8 mouse cellular contexts compared by ENCODE assay signal in genomic region chr4:154961911-154962310, GRCm38 (mm10). TPM values are rescaled to one million over a fixed set of nuclear protein-coding genes. Genes with fewer than 3 reads are reported as not detected.
DNase-seq lines count a peak whose midpoint lies in the region; ATAC-seq and TF ChIP-seq lines count a peak whose summit lies in the region.

No protein-coding gene starts in this region.

- ATAC-seq in hindbrain, embryonic 16.5 days: no peak
- ATAC-seq in megakaryocyte progenitor cell, adult 5-6 weeks (replicated peaks; ENCODE audit: poor library complexity): peak; percentile 30
- no peak for ATAC-seq in stomach, postnatal 0 days (ENCODE audit: low FRiP score, low TSS enrichment)

- TF ChIP-seq CTCF in stomach, postnatal 0 days (IDR thresholded peaks at IDR 0.05; ENCODE audit: low read depth): no peak

- peak overlapping the region; percentile 84 for H3K4me2 ChIP-seq in hindbrain, embryonic 16.5 days (ENCODE audit: low read length)
- H3K4me2 ChIP-seq in stomach, postnatal 0 days (replicated peaks; ENCODE audit: low read depth): peak overlapping the region; percentile 68

- H3K9ac ChIP-seq in hindbrain, embryonic 16.5 days (ENCODE audit: low read depth, low read length): peak overlapping the region; percentile 76
- no peak overlapping the region for H3K9ac ChIP-seq in stomach, postnatal 0 days (ENCODE audit: low read length)

- H3K27ac ChIP-seq in brown adipose tissue, adult 24 weeks (replicated peaks; ENCODE audit: low read depth, low read length): no peak overlapping the region
- H3K27ac ChIP-seq in hindbrain, embryonic 16.5 days (ENCODE audit: low read depth, low read length): peak overlapping the region; percentile 94
- no peak overlapping the region for H3K27ac ChIP-seq in stomach, postnatal 0 days (replicated peaks)

- TF ChIP-seq EP300 in stomach, postnatal 0 days (optimal IDR thresholded peaks at IDR 0.05): no peak

- H3K4me1 ChIP-seq in brown adipose tissue, adult 24 weeks (ENCODE audit: control insufficient read depth, insufficient read depth, insufficient read length, low read length): peaks cover 24% of the 10 kb centered on the region
- H3K4me1 ChIP-seq in hindbrain, embryonic 16.5 days (ENCODE audit: control insufficient read depth, insufficient read depth, low read depth, low read length): peaks cover 65% of the 10 kb centered on the region
- peaks cover 15% of the 10 kb centered on the region for H3K4me1 ChIP-seq in stomach, postnatal 0 days (replicated peaks; ENCODE audit: control insufficient read depth, insufficient read depth)

- DNase-seq in CD4-positive, CD25-positive, alpha-beta regulatory T cell, adult 2 months (ENCODE audit: low read depth, low spot score): peak; percentile 72
- no peak for DNase-seq in stomach, postnatal 0 days (ENCODE audit: low spot score)
- no peak for DNase-seq in left cerebral cortex, adult 9 months (ENCODE audit: low spot score in 2 of 2)
- DNase-seq in cerebellum, postnatal 4 days (ENCODE audit: low spot score in 2 of 2): no peak
- no peak for DNase-seq in ovary, postnatal 10 days (ENCODE audit: low spot score)

- H3K9me3 ChIP-seq in hindbrain, embryonic 16.5 days (ENCODE audit: control insufficient read depth, low read length): no peaks in the 10 kb centered on the region
- no peaks in the 10 kb centered on the region for H3K9me3 ChIP-seq in stomach, postnatal 0 days (ENCODE audit: control insufficient read depth, low read length)

- H3K27me3 ChIP-seq in hindbrain, embryonic 16.5 days (replicated peaks; ENCODE audit: control insufficient read depth, insufficient read depth, low read length): peaks cover 13% of the 10 kb centered on the region; the same call in 1 of the 2 replicates
- peaks cover 9% of the 10 kb centered on the region; the same call in 1 of the 2 replicates for H3K27me3 ChIP-seq in stomach, postnatal 0 days (ENCODE audit: control insufficient read depth, insufficient read depth, low read length)

- WGBS in hindbrain, embryonic 16.5 days: 5% methylated on average over 13 of the region's 13 CpGs
- whole genome bisulfite sequencing in stomach, postnatal 0 days: 35% methylated on average over 13 of the region's 13 CpGs

- peak overlapping the region; percentile 55 for H3K4me3 ChIP-seq in brown adipose tissue, adult 24 weeks (ENCODE audit: insufficient read depth, low read depth, low read length)
- peak overlapping the region; percentile 75 for H3K4me3 ChIP-seq in hindbrain, embryonic 16.5 days (ENCODE audit: low read length)
- H3K4me3 ChIP-seq in stomach, postnatal 0 days (ENCODE audit: low read depth, low read length): peak overlapping the region; percentile 42; the same call in 1 of the 2 replicates

- H3K36me3 ChIP-seq in hindbrain, embryonic 16.5 days (ENCODE audit: control insufficient read depth, insufficient read depth, low read length): no peaks in the 10 kb centered on the region
- H3K36me3 ChIP-seq in stomach, postnatal 0 days (ENCODE audit: control insufficient read depth, insufficient read depth, low read length): no peaks in the 10 kb centered on the region; the same call in 1 of the 2 replicates

RNA-seq across cellular contexts. Expression of gene Hes5, which starts 1.2 kb away (rescaled TPM):
- not detected in 2 replicates for polyA plus RNA-seq in brown adipose tissue, adult 24 weeks (2012; ENCODE audit: insufficient read depth, insufficient read length, missing spikeins)
- 146 and 167 TPM in 2 replicates for polyA plus RNA-seq in hindbrain, embryonic 16.5 days (2015; fragmentation: Nextera tagmentation; extraction: Ambion mirVana)
- total RNA-seq in megakaryocyte progenitor cell, adult 5-6 weeks (2015): 0.64 and 0.67 TPM in 2 replicates
- 0.24 and 4.5 TPM in 2 replicates for total RNA-seq in megakaryocyte progenitor cell, adult 5-6 weeks (2017)
- 0.24 and 0.36 TPM in 2 replicates for polyA plus RNA-seq in stomach, postnatal 0 days (2015; fragmentation: Nextera tagmentation; extraction: Ambion mirVana)

RNA-seq across cellular contexts. Expression of gene Pank4, which starts 2.0 kb away (rescaled TPM):
- polyA plus RNA-seq in brown adipose tissue, adult 24 weeks (2012; ENCODE audit: insufficient read depth, insufficient read length, missing spikeins): 11.0 and 18.7 TPM in 2 replicates
- 37.8 and 39.5 TPM in 2 replicates for polyA plus RNA-seq in hindbrain, embryonic 16.5 days (2015; fragmentation: Nextera tagmentation; extraction: Ambion mirVana)
- 28.0 and 43.9 TPM in 2 replicates for total RNA-seq in megakaryocyte progenitor cell, adult 5-6 weeks (2015)
- 24.6 and 24.8 TPM in 2 replicates for total RNA-seq in megakaryocyte progenitor cell, adult 5-6 weeks (2017)
- 14.8 and 14.9 TPM in 2 replicates for polyA plus RNA-seq in stomach, postnatal 0 days (2015; fragmentation: Nextera tagmentation; extraction: Ambion mirVana)

RNA-seq across cellular contexts. Expression of gene Tnfrsf14, which starts 33.5 kb away (rescaled TPM):
- polyA plus RNA-seq in brown adipose tissue, adult 24 weeks (2012; ENCODE audit: insufficient read depth, insufficient read length, missing spikeins): 2.1 and 4.6 TPM in 2 replicates
- polyA plus RNA-seq in hindbrain, embryonic 16.5 days (2015; fragmentation: Nextera tagmentation; extraction: Ambion mirVana): 0.23 and 0.27 TPM in 2 replicates
- 68.4 and 89.8 TPM in 2 replicates for total RNA-seq in megakaryocyte progenitor cell, adult 5-6 weeks (2015)
- 58.3 and 68.2 TPM in 2 replicates for total RNA-seq in megakaryocyte progenitor cell, adult 5-6 weeks (2017)
- 0.61 TPM in 2 replicates for polyA plus RNA-seq in stomach, postnatal 0 days (2015; fragmentation: Nextera tagmentation; extraction: Ambion mirVana)

Comparison
In these comparisons a context has a peak if more than half of its experiments do, and no peak if none do; other contexts are left out.
1. RNA of gene Hes5, which starts 1.2 kb away (polyA plus RNA-seq): 146 to 167 TPM in hindbrain, embryonic 16.5 days; 0.24 to 0.36 TPM in stomach, postnatal 0 days and not detected in brown adipose tissue, adult 24 weeks; every median in the first group is over 100 times any median in the second.
2. Peak in every context shown above with its lines, with median percentiles within 50 percentile points of each other: H3K4me3 ChIP-seq.